Mouse (Mus musculus): ENCODE results near the gene Cdr2l.

GRCm38 (mm10) chr11:115341866-115342265 is 39.9 kb upstream of the Cdr2l start:
- TF ChIP-seq CTCF (IDR thresholded peaks at IDR 0.05) (no peak), POLR2A (IDR thresholded peaks at IDR 0.05; ENCODE audit: insufficient read depth, low read depth, low read length) (no peak), EP300 (IDR thresholded peaks at IDR 0.05; ENCODE audit: insufficient read depth, low read depth, low read length) (no peak)

All from heart, adult 2 months (tissue).